Mouse (Mus musculus) right cerebral cortex, postnatal 36 days (tissue): Measurements from ENCODE around the gene Gm28998.
"Not testable (repeated sequence)": the region's sequence is repeated elsewhere in the genome, so short reads cannot be mapped to it uniquely, and the experiment has no call there.

Source experiments
- DNase-seq, 2 experiments: peaks; one replicate each; pipeline ENCODE4 v3.0.0; 2022; ENCODE audit warnings: low spot score in 2 of 2, mixed read lengths in 1 of 2

Gm28998 gene

GRCm38 (mm10) chrY:7253487-7253886 is at the start of gene Gm28998:
Gene Gm28998 (plus strand): TSS chrY:7253787.
- not testable (repeated sequence) for DNase-seq
